Comparison of ENCODE assay signal across 9 mouse cellular contexts in the genomic region with DNA sequence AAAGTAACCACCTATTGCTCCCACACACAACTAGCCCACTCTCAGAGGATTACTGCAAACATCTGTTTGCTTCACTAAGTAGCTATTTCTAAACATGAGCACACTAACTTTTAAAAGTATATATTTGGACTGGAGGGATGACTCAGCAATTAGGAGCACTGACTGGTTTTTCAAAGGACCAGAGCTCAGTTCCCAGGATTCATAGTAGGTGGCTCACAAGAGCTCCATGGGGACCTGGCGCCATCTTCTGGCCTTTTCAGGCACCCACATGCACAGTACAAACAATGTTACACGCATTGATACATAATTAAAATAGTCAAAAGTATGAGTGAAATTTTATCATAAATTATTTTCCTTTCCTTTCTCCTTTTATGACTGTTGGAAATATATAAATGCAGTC. TPM values are rescaled to one million over a fixed set of nuclear protein-coding genes. Genes with fewer than 3 reads are reported as not detected.
A peak's percentile ranks its signal among the peaks of the same experiment; 100 is the strongest.
DNase-seq lines count a peak whose midpoint lies in the region; ATAC-seq and TF ChIP-seq lines count a peak whose summit lies in the region.
"Had no signal": no experiment of that assay in that cellular context is flagged by ENCODE, and none has a peak within 500 bp of the region (broad histone marks: within the 10 kb centered on the region; RNA-seq: fewer than 3 reads in every experiment).

No protein-coding gene starts in this region.

- TF ChIP-seq EP300 in ES-Bruce4 (IDR thresholded peaks at IDR 0.05; ENCODE audit: insufficient read depth, low read depth, low read length): no peak

- H3K4me2 ChIP-seq in hindbrain, embryonic 11.5 days (replicated peaks; ENCODE audit: low read depth, low read length): no peak overlapping the region
- H3K4me2 ChIP-seq in forebrain, embryonic 16.5 days (ENCODE audit: low read length): no peak overlapping the region
- H3K4me2 ChIP-seq: limb, embryonic 13.5 days had no signal

- TF ChIP-seq CTCF in ES-Bruce4 (IDR thresholded peaks at IDR 0.05; ENCODE audit: low read depth, low read length): peak; percentile 83
- peak; percentile 62 for TF ChIP-seq CTCF in bone marrow macrophage, adult 2 months (IDR thresholded peaks at IDR 0.05; ENCODE audit: low read depth, low read length)

- no peaks in the 10 kb centered on the region for H3K4me1 ChIP-seq in hindbrain, embryonic 11.5 days (replicated peaks; ENCODE audit: control insufficient read depth, insufficient read depth, low read length)
- no peaks in the 10 kb centered on the region for H3K4me1 ChIP-seq in hindbrain, embryonic 10.5 days (replicated peaks)
- H3K4me1 ChIP-seq in ES-Bruce4 (ENCODE audit: control insufficient read depth, insufficient read depth, low read length): peaks cover 3% of the 10 kb centered on the region
- H3K4me1 ChIP-seq in bone marrow macrophage, adult 2 months (ENCODE audit: control insufficient read depth, insufficient read depth, low read length): peaks cover 3% of the 10 kb centered on the region
- H3K4me1 ChIP-seq in forebrain, embryonic 16.5 days (replicated peaks; ENCODE audit: control insufficient read depth, insufficient read depth, low read length): no peaks in the 10 kb centered on the region
- H3K4me1 ChIP-seq: limb, embryonic 13.5 days had no signal

- DNase-seq in hindbrain, embryonic 11.5 days (ENCODE audit: low spot score): peak; percentile 47
- DNase-seq in hindbrain, embryonic 10.5 days (ENCODE audit: low spot score): no peak
- peak; percentile 28 for DNase-seq in lung, adult 18-20 months
- no peak for DNase-seq in right cerebral cortex, postnatal 36 days (ENCODE audit: low spot score in 2 of 2)
- no peak for DNase-seq in urinary bladder, postnatal 25 days (ENCODE audit: low spot score)

- TF ChIP-seq POLR2A in ES-Bruce4 (IDR thresholded peaks at IDR 0.05; ENCODE audit: insufficient read depth, low read length): no peak
- TF ChIP-seq POLR2A in bone marrow macrophage, adult 2 months (IDR thresholded peaks at IDR 0.05; ENCODE audit: borderline replicate concordance, low read depth, low read length): no peak

- no peak overlapping the region for H3K27ac ChIP-seq in hindbrain, embryonic 11.5 days (ENCODE audit: low read depth, low read length)
- H3K27ac ChIP-seq in hindbrain, embryonic 10.5 days: no peak overlapping the region
- no peak overlapping the region for H3K27ac ChIP-seq in ES-Bruce4 (ENCODE audit: insufficient read depth, low read length)
- H3K27ac ChIP-seq in bone marrow macrophage, adult 2 months (ENCODE audit: insufficient read depth, low read depth, low read length): no peak overlapping the region
- H3K27ac ChIP-seq in forebrain, embryonic 16.5 days (ENCODE audit: low read length): no peak overlapping the region
- H3K27ac ChIP-seq: limb, embryonic 13.5 days had no signal

- no peak for ATAC-seq in hindbrain, embryonic 11.5 days (ENCODE audit: low FRiP score)
- no peak for ATAC-seq in forebrain, embryonic 16.5 days

- H3K36me3 ChIP-seq in hindbrain, embryonic 11.5 days (ENCODE audit: control insufficient read depth, insufficient read depth, low read length): no peaks in the 10 kb centered on the region
- H3K36me3 ChIP-seq in hindbrain, embryonic 10.5 days: no peaks in the 10 kb centered on the region
- H3K36me3 ChIP-seq in ES-Bruce4 (ENCODE audit: control insufficient read depth, insufficient read depth, low read length, poor library complexity, severe bottlenecking): no peaks in the 10 kb centered on the region
- H3K36me3 ChIP-seq in forebrain, embryonic 16.5 days (ENCODE audit: control insufficient read depth, insufficient read depth): no peaks in the 10 kb centered on the region
- H3K36me3 ChIP-seq: limb, embryonic 13.5 days had no signal

- H3K4me3 ChIP-seq in hindbrain, embryonic 11.5 days (ENCODE audit: low read depth, low read length): no peak overlapping the region
- no peak overlapping the region for H3K4me3 ChIP-seq in hindbrain, embryonic 10.5 days
- no peak overlapping the region for H3K4me3 ChIP-seq in ES-Bruce4 (ENCODE audit: low read depth, low read length)
- no peak overlapping the region for H3K4me3 ChIP-seq in bone marrow macrophage, adult 2 months (ENCODE audit: insufficient read depth, low read length)
- no peak overlapping the region for H3K4me3 ChIP-seq in forebrain, embryonic 16.5 days (replicated peaks; ENCODE audit: low read length)
- H3K4me3 ChIP-seq: limb, embryonic 13.5 days had no signal

- no peak overlapping the region for H3K9ac ChIP-seq in hindbrain, embryonic 11.5 days (ENCODE audit: low read depth, low read length)
- no peak overlapping the region for H3K9ac ChIP-seq in ES-Bruce4 (ENCODE audit: low read depth, poor library complexity, severe bottlenecking)
- no peak overlapping the region for H3K9ac ChIP-seq in forebrain, embryonic 16.5 days (replicated peaks; ENCODE audit: low read depth, low read length)
- H3K9ac ChIP-seq: limb, embryonic 13.5 days had no signal

- no peaks in the 10 kb centered on the region for H3K9me3 ChIP-seq in hindbrain, embryonic 11.5 days (ENCODE audit: control insufficient read depth, low read length)
- H3K9me3 ChIP-seq in hindbrain, embryonic 10.5 days: no peaks in the 10 kb centered on the region
- no peaks in the 10 kb centered on the region for H3K9me3 ChIP-seq in ES-Bruce4 (replicated peaks; ENCODE audit: control insufficient read depth, insufficient read depth, low read length, poor library complexity, severe bottlenecking)
- H3K9me3 ChIP-seq in forebrain, embryonic 16.5 days (ENCODE audit: control insufficient read depth, low read length): 0 out of 2 replicates have a peak, but pooled peaks cover 3% of the 10 kb centered on the region

- WGBS in hindbrain, embryonic 11.5 days: 31% methylated on average over 2 of the region's 2 CpGs
- 26% methylated on average over 2 of the region's 2 CpGs for WGBS in hindbrain, embryonic 10.5 days
- 24% methylated on average over 2 of the region's 2 CpGs for WGBS in forebrain, embryonic 16.5 days

- no peaks in the 10 kb centered on the region for H3K27me3 ChIP-seq in hindbrain, embryonic 11.5 days (ENCODE audit: control insufficient read depth, insufficient read depth, low read length)
- peaks cover 3% of the 10 kb centered on the region; the same call in 1 of the 2 replicates for H3K27me3 ChIP-seq in hindbrain, embryonic 10.5 days (ENCODE audit: insufficient read depth, poor library complexity, severe bottlenecking)
- H3K27me3 ChIP-seq in ES-Bruce4 (ENCODE audit: control insufficient read depth, insufficient read depth, low read length, poor library complexity, severe bottlenecking): no peaks in the 10 kb centered on the region
- H3K27me3 ChIP-seq in forebrain, embryonic 16.5 days (replicated peaks; ENCODE audit: control insufficient read depth, insufficient read depth, low read length): no peaks in the 10 kb centered on the region
- H3K27me3 ChIP-seq: limb, embryonic 13.5 days had no signal

RNA-seq across cellular contexts. Expression of a gene that starts 46.8 kb away (rescaled TPM):
- 41.8 and 46.9 TPM in 2 replicates for polyA plus RNA-seq in hindbrain, embryonic 11.5 days (2014; fragmentation: Nextera tagmentation; extraction: Ambion mirVana)
- polyA plus RNA-seq in hindbrain, embryonic 10.5 days (2016; fragmentation: Nextera tagmentation; extraction: Ambion mirVana): 43.6 and 61.8 TPM in 2 replicates
- polyA plus RNA-seq in ES-Bruce4 (2011; ENCODE audit: insufficient read depth, insufficient read length, low read depth, missing spikeins): 58.4 and 63.8 TPM in 2 replicates
- 21.1 and 28.1 TPM in 2 replicates for polyA plus RNA-seq in bone marrow macrophage, adult 2 months (2012; ENCODE audit: insufficient read depth, insufficient read length, missing spikeins)
- polyA plus RNA-seq in forebrain, embryonic 16.5 days (2015; fragmentation: Nextera tagmentation; extraction: Ambion mirVana): 22.3 and 28.6 TPM in 2 replicates

RNA-seq across cellular contexts. Expression of a gene that starts 46.9 kb away (rescaled TPM):
- 60.9 and 65.6 TPM in 2 replicates for polyA plus RNA-seq in hindbrain, embryonic 11.5 days (2014; fragmentation: Nextera tagmentation; extraction: Ambion mirVana)
- 50.1 and 58.6 TPM in 2 replicates for polyA plus RNA-seq in hindbrain, embryonic 10.5 days (2016; fragmentation: Nextera tagmentation; extraction: Ambion mirVana)
- 49.5 and 62.1 TPM in 2 replicates for polyA plus RNA-seq in ES-Bruce4 (2011; ENCODE audit: insufficient read depth, insufficient read length, low read depth, missing spikeins)
- polyA plus RNA-seq in bone marrow macrophage, adult 2 months (2012; ENCODE audit: insufficient read depth, insufficient read length, missing spikeins): 166 and 182 TPM in 2 replicates
- 30.2 and 36.6 TPM in 2 replicates for polyA plus RNA-seq in forebrain, embryonic 16.5 days (2015; fragmentation: Nextera tagmentation; extraction: Ambion mirVana)

RNA-seq across cellular contexts. Expression of a gene that starts 59.3 kb away (rescaled TPM):
- 2.5 and 3.1 TPM in 2 replicates for polyA plus RNA-seq in hindbrain, embryonic 11.5 days (2014; fragmentation: Nextera tagmentation; extraction: Ambion mirVana)
- polyA plus RNA-seq in hindbrain, embryonic 10.5 days (2016; fragmentation: Nextera tagmentation; extraction: Ambion mirVana): 1.1 and 5.3 TPM in 2 replicates
- 2.1 and 3.8 TPM in 2 replicates for polyA plus RNA-seq in ES-Bruce4 (2011; ENCODE audit: insufficient read depth, insufficient read length, low read depth, missing spikeins)
- polyA plus RNA-seq in bone marrow macrophage, adult 2 months (2012; ENCODE audit: insufficient read depth, insufficient read length, missing spikeins): 0.55 TPM in 1 of 2 replicates, not detected in the other
- polyA plus RNA-seq in forebrain, embryonic 16.5 days (2015; fragmentation: Nextera tagmentation; extraction: Ambion mirVana): 0.52 and 0.76 TPM in 2 replicates

Comparison
In these comparisons a context has a peak if more than half of its experiments do, and no peak if none do; other contexts are left out.
1. DNase-seq: peak in hindbrain, embryonic 11.5 days (single experiment) and lung, adult 18-20 months (2 of 2); none in hindbrain, embryonic 10.5 days (single experiment), right cerebral cortex, postnatal 36 days (0 of 2) and urinary bladder, postnatal 25 days (single experiment).